Mouse (Mus musculus): ENCODE measurements around the gene Slc7a7. TPM values are rescaled to one million over a fixed set of nuclear protein-coding genes. Genes with fewer than 3 reads are reported as not detected.

Slc7a7 gene
- total and polyA plus RNA-seq, 2 experiments from 2014 or later, result 3.2 to 3.4 TPM

DNA sequence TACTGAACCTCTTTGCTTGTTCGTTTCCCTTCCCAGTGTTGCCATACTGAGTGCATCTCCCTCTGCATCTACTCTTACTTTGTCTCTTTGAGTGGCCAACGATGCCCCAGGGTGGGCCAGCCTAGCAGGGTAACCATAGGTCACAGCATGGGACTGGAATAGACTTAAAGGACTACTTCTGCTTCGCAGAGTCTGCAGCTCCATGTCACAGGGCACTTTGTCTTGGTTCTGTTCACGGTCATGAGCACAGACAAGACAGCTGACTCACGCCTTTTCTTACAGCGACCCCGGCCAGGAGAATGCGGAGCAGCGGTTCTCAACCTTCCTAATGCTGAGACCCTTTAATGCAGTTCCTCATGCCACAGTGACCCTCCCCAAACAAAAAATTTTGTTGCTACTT is 34.9 kb downstream of the Slc7a7 start:
- Histone ChIP-seq H3K27me3 (ENCODE audit: insufficient read depth, low read length) (no peaks in the 10 kb centered on the region), H3K9ac (no peak overlapping the region), H3K4me2 (ENCODE audit: low read depth) (no peak overlapping the region), H3K36me3 (ENCODE audit: insufficient read depth) (no peaks in the 10 kb centered on the region), H3K9me3 (ENCODE audit: low read length) (no peaks in the 10 kb centered on the region), H3K27ac (ENCODE audit: low read depth, low read length) (no peak overlapping the region), H3K4me1 (ENCODE audit: insufficient read depth) (no peaks in the 10 kb centered on the region), H3K4me3 (ENCODE audit: low read depth, low read length) (no peak overlapping the region)
- no peak for TF ChIP-seq CTCF (IDR thresholded peaks at IDR 0.05; ENCODE audit: low read depth)
- no peak for ATAC-seq
- WGBS, result 51% methylated on average over 9 of the region's 9 CpGs
- no peak for DNase-seq

DNA sequence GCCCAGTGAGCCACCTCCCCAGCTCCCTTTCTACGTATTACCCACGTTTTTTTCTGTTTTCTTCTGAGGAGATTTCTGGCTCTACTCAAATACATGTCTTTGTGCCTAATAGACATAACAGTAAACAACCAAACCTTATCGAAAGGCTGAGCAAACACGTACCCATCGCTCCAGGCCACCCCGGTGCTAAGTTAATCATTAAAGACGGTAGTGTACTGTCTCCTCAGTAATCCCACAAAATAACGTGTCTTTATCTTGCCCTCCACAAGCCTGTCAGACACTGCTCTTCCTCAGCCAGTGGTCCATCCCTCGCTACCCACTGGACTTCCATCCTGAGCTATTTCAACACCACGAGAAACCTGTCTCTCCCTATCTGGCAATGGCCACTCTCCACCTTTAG is 35.8 kb downstream of the Slc7a7 start:
- H3K4me1 ChIP-seq (ENCODE audit: insufficient read depth), result no peaks in the 10 kb centered on the region
- no peak overlapping the region for H3K27ac ChIP-seq (ENCODE audit: low read depth, low read length)
- TF ChIP-seq CTCF (IDR thresholded peaks at IDR 0.05; ENCODE audit: low read depth), result no peak
- no peaks in the 10 kb centered on the region for H3K36me3 ChIP-seq (ENCODE audit: insufficient read depth)
- DNase-seq (no peak), ATAC-seq (no peak)
- 87% methylated on average over 10 of the region's 10 CpGs for WGBS
- H3K9ac ChIP-seq, result no peak overlapping the region
- H3K9me3 ChIP-seq (ENCODE audit: low read length), result no peaks in the 10 kb centered on the region
- no peak overlapping the region for H3K4me3 ChIP-seq (ENCODE audit: low read depth, low read length)
- H3K27me3 ChIP-seq (ENCODE audit: insufficient read depth, low read length), result no peaks in the 10 kb centered on the region
- no peak overlapping the region for H3K4me2 ChIP-seq (ENCODE audit: low read depth)

GRCm38 (mm10) chr14:54380616-54381015 is 37.0 kb downstream of the Slc7a7 start:
- H3K4me2 ChIP-seq (ENCODE audit: low read depth), result no peak overlapping the region
- no peaks in the 10 kb centered on the region for H3K36me3 ChIP-seq (ENCODE audit: insufficient read depth)
- no peaks in the 10 kb centered on the region for H3K27me3 ChIP-seq (ENCODE audit: insufficient read depth, low read length)
- ATAC-seq (no peak), DNase-seq (no peak)
- TF ChIP-seq CTCF (IDR thresholded peaks at IDR 0.05; ENCODE audit: low read depth), result no peak
- H3K4me3 ChIP-seq (ENCODE audit: low read depth, low read length), result no peak overlapping the region
- H3K4me1 ChIP-seq (ENCODE audit: insufficient read depth), result no peaks in the 10 kb centered on the region
- H3K9me3 ChIP-seq (ENCODE audit: low read length), result no peaks in the 10 kb centered on the region
- WGBS, result 81% methylated on average over 4 of the region's 4 CpGs
- H3K9ac ChIP-seq, result no peak overlapping the region
- H3K27ac ChIP-seq (ENCODE audit: low read depth, low read length), result no peak overlapping the region

DNA sequence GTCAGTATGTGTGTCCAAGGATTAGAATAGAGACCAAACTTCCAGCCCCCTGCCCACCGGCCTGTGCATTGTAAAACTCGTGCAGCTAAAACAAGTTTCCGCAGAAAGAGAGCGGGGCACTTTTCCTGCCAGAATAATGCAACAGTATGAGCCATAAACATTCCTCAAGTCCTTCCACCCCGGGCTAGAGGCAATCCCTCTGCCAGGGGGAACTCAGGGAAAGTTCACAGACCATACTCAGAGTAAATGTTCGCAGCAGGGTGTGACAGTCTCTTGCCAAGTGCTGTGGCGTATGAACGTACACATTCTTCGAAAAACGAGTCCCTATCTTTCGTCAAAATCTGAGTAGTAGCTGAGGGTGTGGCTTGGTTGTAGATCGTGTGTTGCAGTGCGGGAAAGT is 38.0 kb downstream of the Slc7a7 start:
- no peaks in the 10 kb centered on the region for H3K36me3 ChIP-seq (ENCODE audit: insufficient read depth)
- ATAC-seq, result no peak
- no peak overlapping the region for H3K4me3 ChIP-seq (ENCODE audit: low read depth, low read length)
- 81% methylated on average over 13 of the region's 13 CpGs for WGBS
- no peak for DNase-seq
- no peaks in the 10 kb centered on the region for H3K4me1 ChIP-seq (ENCODE audit: insufficient read depth)
- H3K4me2 ChIP-seq (ENCODE audit: low read depth), result no peak overlapping the region
- TF ChIP-seq CTCF (IDR thresholded peaks at IDR 0.05; ENCODE audit: low read depth), result no peak
- no peak overlapping the region for H3K9ac ChIP-seq
- no peaks in the 10 kb centered on the region for H3K27me3 ChIP-seq (ENCODE audit: insufficient read depth, low read length)
- H3K9me3 ChIP-seq (ENCODE audit: low read length), result no peaks in the 10 kb centered on the region
- H3K27ac ChIP-seq (ENCODE audit: low read depth, low read length), result no peak overlapping the region

GRCm38 (mm10) chr14:54377166-54377565 is 40.4 kb downstream of the Slc7a7 start:
- Histone ChIP-seq H3K9ac (no peak overlapping the region), H3K4me1 (ENCODE audit: insufficient read depth) (no peaks in the 10 kb centered on the region), H3K27ac (ENCODE audit: low read depth, low read length) (no peak overlapping the region), H3K36me3 (ENCODE audit: insufficient read depth) (no peaks in the 10 kb centered on the region), H3K27me3 (ENCODE audit: insufficient read depth, low read length) (no peaks in the 10 kb centered on the region), H3K9me3 (ENCODE audit: low read length) (no peaks in the 10 kb centered on the region), H3K4me3 (ENCODE audit: low read depth, low read length) (no peak overlapping the region), H3K4me2 (ENCODE audit: low read depth) (no peak overlapping the region)
- 90% methylated on average over 6 of the region's 6 CpGs for WGBS
- no peak for TF ChIP-seq CTCF (IDR thresholded peaks at IDR 0.05; ENCODE audit: low read depth)
- DNase-seq (no peak), ATAC-seq (no peak)

- no peaks in the 10 kb centered on the region for H3K9me3 ChIP-seq (ENCODE audit: low read length)
- H3K36me3 ChIP-seq (ENCODE audit: insufficient read depth), result no peaks in the 10 kb centered on the region
- H3K27ac ChIP-seq (ENCODE audit: low read depth, low read length), result no peak overlapping the region
- no peaks in the 10 kb centered on the region for H3K4me1 ChIP-seq (ENCODE audit: insufficient read depth)
- peak; percentile 39 for TF ChIP-seq CTCF (IDR thresholded peaks at IDR 0.05; ENCODE audit: low read depth)
- ATAC-seq (no peak), DNase-seq (no peak)
- H3K9ac ChIP-seq, result no peak overlapping the region
- H3K4me3 ChIP-seq (ENCODE audit: low read depth, low read length), result no peak overlapping the region
- 72% methylated on average over 3 of the region's 3 CpGs for WGBS
- no peak overlapping the region for H3K4me2 ChIP-seq (ENCODE audit: low read depth)
- no peaks in the 10 kb centered on the region for H3K27me3 ChIP-seq (ENCODE audit: insufficient read depth, low read length)
Observed at GRCm38 (mm10) chr14:54375916-54376315, 41.7 kb downstream of the Slc7a7 start.

GRCm38 (mm10) chr14:54372923-54373322 is 44.7 kb downstream of the Slc7a7 start:
- Histone ChIP-seq H3K27me3 (ENCODE audit: insufficient read depth, low read length) (no peaks in the 10 kb centered on the region), H3K4me3 (ENCODE audit: low read depth, low read length) (no peak overlapping the region), H3K9me3 (ENCODE audit: low read length) (no peaks in the 10 kb centered on the region), H3K4me2 (ENCODE audit: low read depth) (no peak overlapping the region), H3K27ac (ENCODE audit: low read depth, low read length) (no peak overlapping the region), H3K36me3 (ENCODE audit: insufficient read depth) (peaks cover 28% of the 10 kb centered on the region), H3K4me1 (ENCODE audit: insufficient read depth) (no peaks in the 10 kb centered on the region), H3K9ac (no peak overlapping the region)
- TF ChIP-seq CTCF (IDR thresholded peaks at IDR 0.05; ENCODE audit: low read depth), result no peak
- DNase-seq (no peak), ATAC-seq (no peak)
- WGBS, result 92% methylated on average over 9 of the region's 9 CpGs

DNA sequence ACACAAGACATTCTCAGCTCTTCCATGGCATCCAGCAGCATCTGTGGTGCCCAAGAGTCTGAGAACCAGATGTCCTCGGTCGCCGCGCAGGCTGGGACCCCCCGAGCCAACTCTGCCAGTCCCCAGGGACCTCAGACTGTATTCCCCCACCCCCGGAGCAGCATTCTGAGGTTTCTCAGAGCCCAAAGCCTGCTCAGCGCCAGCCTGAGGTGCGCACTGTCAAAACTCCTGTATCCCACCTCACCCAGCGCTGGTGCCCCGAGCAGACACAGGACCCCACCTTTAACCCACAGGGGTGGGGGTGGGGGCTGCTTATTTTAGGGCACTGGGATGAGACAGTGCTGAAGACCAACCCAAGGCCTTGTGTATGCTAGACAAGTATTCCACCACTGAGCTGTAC is 46.1 kb downstream of the Slc7a7 start:
- no peaks in the 10 kb centered on the region for H3K27me3 ChIP-seq (ENCODE audit: insufficient read depth, low read length)
- H3K4me1 ChIP-seq (ENCODE audit: insufficient read depth), result no peaks in the 10 kb centered on the region
- H3K4me2 ChIP-seq (ENCODE audit: low read depth), result no peak overlapping the region
- H3K9me3 ChIP-seq (ENCODE audit: low read length), result no peaks in the 10 kb centered on the region
- no peak overlapping the region for H3K9ac ChIP-seq
- no peak overlapping the region for H3K4me3 ChIP-seq (ENCODE audit: low read depth, low read length)
- peaks cover 42% of the 10 kb centered on the region for H3K36me3 ChIP-seq (ENCODE audit: insufficient read depth)
- H3K27ac ChIP-seq (ENCODE audit: low read depth, low read length), result no peak overlapping the region
- no peak for DNase-seq
- no peak for TF ChIP-seq CTCF (IDR thresholded peaks at IDR 0.05; ENCODE audit: low read depth)
- 95% methylated on average over 10 of the region's 10 CpGs for WGBS
- ATAC-seq, result peak; percentile 42
